Mouse (Mus musculus) C2C12 (cell line): Measurements from ENCODE around the gene Hmx2.

Experiments used
- CEBPB ChIP-seq: IDR thresholded peaks from one replicate; pipeline ENCODE4 v1.6.1; 2011; ENCODE audit warnings: low read depth, mild to moderate bottlenecking, control low read depth, moderate library complexity
- CTCF ChIP-seq: IDR thresholded peaks from one replicate; pipeline ENCODE4 v1.5.1; 2011; ENCODE audit not compliant: control insufficient read depth, insufficient read depth, insufficient read length
- FOSL1 ChIP-seq: IDR thresholded peaks from one replicate; pipeline ENCODE4 v1.8.0; 2011; ENCODE audit warnings: mild to moderate bottlenecking, low read length; ENCODE audit not compliant: poor library complexity, insufficient read depth, severe bottlenecking
- MAX ChIP-seq: IDR thresholded peaks from one replicate; pipeline ENCODE4 v1.6.1; 2011; ENCODE audit warnings: mild to moderate bottlenecking, control low read depth
- MYOD1 ChIP-seq: IDR thresholded peaks from one replicate; pipeline ENCODE4 v1.6.1; 2011; ENCODE audit warnings: low read depth; ENCODE audit not compliant: control insufficient read depth, insufficient read length
- MYOG ChIP-seq: IDR thresholded peaks from one replicate; pipeline ENCODE4 v1.6.1; 2011; ENCODE audit not compliant: control insufficient read depth, insufficient read length; ENCODE audit errors: extremely low read depth
- USF1 ChIP-seq: IDR thresholded peaks from one replicate; pipeline ENCODE4 v1.6.1; 2011; ENCODE audit warnings: low read depth, mild to moderate bottlenecking, control low read depth, moderate library complexity

DNA sequence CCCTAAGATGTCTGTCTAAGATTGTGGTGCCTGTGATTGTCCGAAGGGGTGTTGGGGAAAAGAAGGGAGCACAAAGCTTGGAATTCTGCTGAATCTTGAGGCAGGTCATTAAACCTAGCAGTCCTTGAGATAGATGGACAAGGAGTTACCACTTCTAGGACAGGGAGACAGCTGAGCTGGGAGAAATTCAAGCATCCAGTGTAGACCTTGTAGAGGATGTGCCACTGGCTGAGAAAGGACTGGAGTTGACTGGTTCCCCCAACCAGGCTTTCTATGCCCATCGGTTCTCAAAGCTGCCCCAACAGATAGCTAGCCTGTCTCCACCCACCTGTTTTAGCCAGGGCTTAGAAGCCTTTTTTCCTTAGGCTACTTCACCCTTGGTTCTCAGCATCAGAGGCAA lies 2.1 kb upstream of the Hmx2 start:
- TF ChIP-seq MYOD1 (no peak), CTCF (no peak), USF1 (no peak), FOSL1 (no peak), MAX (no peak), CEBPB (no peak), MYOG (no peak)
